In the genomic region with DNA sequence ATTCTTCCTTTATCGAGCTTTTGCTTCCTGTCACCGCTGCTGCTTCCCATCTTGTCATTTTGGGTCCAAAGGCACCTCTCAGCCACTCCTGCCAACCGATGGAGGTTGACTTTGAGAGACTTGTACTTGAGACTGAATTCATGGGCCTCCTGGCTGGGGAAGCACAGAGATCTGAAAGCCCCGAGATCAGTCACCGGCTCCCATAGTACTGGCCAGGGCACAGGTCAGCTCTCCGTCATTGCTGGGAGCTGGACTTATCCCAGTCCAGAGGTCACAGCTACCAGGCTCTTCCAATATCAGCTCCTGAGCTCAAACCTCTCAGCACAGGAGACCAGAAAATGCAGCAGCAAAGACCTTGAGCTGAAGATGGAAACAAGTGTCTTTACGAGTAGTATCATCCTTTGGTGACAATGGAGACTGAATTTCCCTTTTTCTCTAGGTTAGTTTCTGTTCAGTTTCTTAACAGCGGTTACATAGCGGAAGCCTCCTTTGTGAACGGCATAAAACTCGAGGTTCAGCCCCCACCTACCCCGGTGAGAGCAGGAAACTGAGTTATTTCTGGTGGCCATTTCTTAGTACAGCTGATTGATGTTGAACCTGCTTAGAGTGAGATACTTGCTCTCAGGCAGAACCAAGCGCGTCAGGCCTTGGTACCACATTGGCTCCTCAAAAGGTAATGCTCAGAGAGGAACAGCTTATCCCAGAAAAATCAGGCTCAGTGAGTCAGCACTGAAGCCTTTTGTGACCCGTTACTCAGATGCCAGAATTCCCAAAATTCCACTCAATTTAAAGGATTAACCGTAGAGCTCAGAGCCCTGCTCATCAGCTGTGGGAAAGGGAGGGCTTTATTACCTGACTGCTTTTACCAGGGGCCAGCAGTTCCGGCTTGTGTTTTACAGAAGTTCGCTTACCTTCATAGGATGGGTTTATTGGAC, we compare ENCODE assay signal across 8 mouse cellular contexts. TPM values are rescaled to one million over a fixed set of nuclear protein-coding genes. Genes with fewer than 3 reads are reported as not detected.
DNase-seq lines count a peak whose midpoint lies in the region; ATAC-seq lines count a peak whose summit lies in the region.

No protein-coding gene starts in this region.

- no peak overlapping the region for H3K9ac ChIP-seq in forebrain, embryonic 11.5 days (ENCODE audit: low read length)
- H3K9ac ChIP-seq in liver, embryonic 12.5 days, result no peak overlapping the region
- no peak overlapping the region for H3K9ac ChIP-seq in stomach, embryonic 15.5 days

- 0 out of 2 replicates have a peak overlapping the region, but pooled peaks have one; percentile 27 for H3K27ac ChIP-seq in forebrain, embryonic 10.5 days
- H3K27ac ChIP-seq in forebrain, embryonic 11.5 days (ENCODE audit: low read depth, low read length), result no peak overlapping the region
- H3K27ac ChIP-seq in liver, embryonic 12.5 days, result peak overlapping the region; percentile 75
- peak overlapping the region; percentile 46; the same call in 1 of the 2 replicates for H3K27ac ChIP-seq in stomach, embryonic 15.5 days

- no peak overlapping the region for H3K4me3 ChIP-seq in forebrain, embryonic 10.5 days
- no peak overlapping the region for H3K4me3 ChIP-seq in forebrain, embryonic 11.5 days (ENCODE audit: low read depth, low read length)
- 0 out of 2 replicates have a peak overlapping the region, but pooled peaks have one; percentile 2 for H3K4me3 ChIP-seq in liver, embryonic 12.5 days
- no peak overlapping the region for H3K4me3 ChIP-seq in stomach, embryonic 15.5 days (replicated peaks)

- H3K9me3 ChIP-seq in forebrain, embryonic 10.5 days, result no peaks in the 10 kb centered on the region
- no peaks in the 10 kb centered on the region for H3K9me3 ChIP-seq in forebrain, embryonic 11.5 days (ENCODE audit: control insufficient read depth, low read length)
- H3K9me3 ChIP-seq in liver, embryonic 12.5 days (replicated peaks), result no peaks in the 10 kb centered on the region
- no peaks in the 10 kb centered on the region for H3K9me3 ChIP-seq in stomach, embryonic 15.5 days

- H3K36me3 ChIP-seq in forebrain, embryonic 10.5 days (replicated peaks), result no peaks in the 10 kb centered on the region
- no peaks in the 10 kb centered on the region for H3K36me3 ChIP-seq in forebrain, embryonic 11.5 days (ENCODE audit: control insufficient read depth, insufficient read depth, low read length)
- H3K36me3 ChIP-seq in liver, embryonic 12.5 days, result no peaks in the 10 kb centered on the region
- no peaks in the 10 kb centered on the region for H3K36me3 ChIP-seq in stomach, embryonic 15.5 days

- H3K4me2 ChIP-seq in forebrain, embryonic 11.5 days (ENCODE audit: low read depth, low read length, severe bottlenecking), result no peak overlapping the region
- H3K4me2 ChIP-seq in liver, embryonic 12.5 days, result peak overlapping the region; percentile 45
- peak overlapping the region; percentile 14; the same call in 1 of the 2 replicates for H3K4me2 ChIP-seq in stomach, embryonic 15.5 days

- no peak for DNase-seq in forebrain, embryonic 10.5 days (ENCODE audit: extremely low spot score, low spot score)
- no peak for DNase-seq in forebrain, embryonic 11.5 days (ENCODE audit: low spot score)
- peak; percentile 32 for DNase-seq in adipocyte (ENCODE audit: low spot score)
- no peak for DNase-seq in right cerebral cortex, postnatal 10 days (ENCODE audit: low spot score in 2 of 2)
- DNase-seq in kidney, adult 9 months, result no peak
- DNase-seq in ovary, postnatal 36 days (ENCODE audit: low spot score), result no peak

- 71% methylated on average over 18 of the region's 18 CpGs for WGBS in forebrain, embryonic 10.5 days
- 69% methylated on average over 18 of the region's 18 CpGs for WGBS in forebrain, embryonic 11.5 days
- WGBS in liver, embryonic 12.5 days (ENCODE audit: insufficient replicate concordance), result 39% methylated on average over 18 of the region's 18 CpGs
- 60% methylated on average over 18 of the region's 18 CpGs for WGBS in stomach, embryonic 15.5 days

- H3K27me3 ChIP-seq in forebrain, embryonic 10.5 days (ENCODE audit: poor library complexity, severe bottlenecking), result peaks cover 13% of the 10 kb centered on the region
- peaks cover 2% of the 10 kb centered on the region; the same call in 1 of the 2 replicates for H3K27me3 ChIP-seq in forebrain, embryonic 11.5 days (ENCODE audit: control insufficient read depth, insufficient read depth, low read length)
- 0 out of 2 replicates have a peak, but pooled peaks cover 8% of the 10 kb centered on the region for H3K27me3 ChIP-seq in liver, embryonic 12.5 days (replicated peaks)
- H3K27me3 ChIP-seq in stomach, embryonic 15.5 days (replicated peaks), result no peaks in the 10 kb centered on the region

- peaks cover 62% of the 10 kb centered on the region for H3K4me1 ChIP-seq in forebrain, embryonic 10.5 days
- H3K4me1 ChIP-seq in forebrain, embryonic 11.5 days (replicated peaks; ENCODE audit: control insufficient read depth, insufficient read depth, low read length), result peaks cover 3% of the 10 kb centered on the region; the same call in 1 of the 2 replicates
- peaks cover 97% of the 10 kb centered on the region for H3K4me1 ChIP-seq in liver, embryonic 12.5 days
- peaks cover 59% of the 10 kb centered on the region for H3K4me1 ChIP-seq in stomach, embryonic 15.5 days

- no peak for ATAC-seq in forebrain, embryonic 11.5 days (replicated peaks; ENCODE audit: low FRiP score)
- no peak for ATAC-seq in liver, embryonic 12.5 days
- ATAC-seq in stomach, embryonic 15.5 days (ENCODE audit: insufficient read depth, low FRiP score, low read depth), result no peak

RNA-seq across cellular contexts. Expression of gene Lrrfip1, which starts 59.0 kb away (rescaled TPM):
- 25.1 and 26.4 TPM in 2 replicates for polyA plus RNA-seq in forebrain, embryonic 10.5 days (2016; fragmentation: Nextera tagmentation; extraction: Ambion mirVana)
- polyA plus RNA-seq in forebrain, embryonic 11.5 days (2014; fragmentation: Nextera tagmentation; extraction: Ambion mirVana), result 21.4 and 22.1 TPM in 2 replicates
- 17.4 and 18.1 TPM in 2 replicates for polyA plus RNA-seq in liver, embryonic 12.5 days (2016; fragmentation: Nextera tagmentation; extraction: Ambion mirVana)
- 64.9 and 65.4 TPM in 2 replicates for polyA plus RNA-seq in stomach, embryonic 15.5 days (2015; fragmentation: Nextera tagmentation; extraction: Ambion mirVana)
